Mouse (Mus musculus): ENCODE measurements around the gene Ccl7. TPM values are rescaled to one million over a fixed set of nuclear protein-coding genes. Genes with fewer than 3 reads are reported as not detected.

Ccl7 gene
- polyA plus RNA-seq, 1 experiment from 2014 or later, result 1.3 TPM

- Histone ChIP-seq H3K9ac (no peak overlapping the region), H3K4me2 (no peak overlapping the region), H3K9me3 (no peaks in the 10 kb centered on the region), H3K27ac (no peak overlapping the region), H3K4me1 (peaks cover 23% of the 10 kb centered on the region), H3K4me3 (no peak overlapping the region), H3K36me3 (no peaks in the 10 kb centered on the region), H3K27me3 (peaks cover 6% of the 10 kb centered on the region; the same call in 1 of the 2 replicates)
- no peak for ATAC-seq (ENCODE audit: insufficient number of reproducible peaks, insufficient read depth, low FRiP score, low TSS enrichment, low read depth)
- WGBS, result 91% methylated on average over 2 of the region's 2 CpGs
Observed at GRCm38 (mm10) chr11:82035857-82036256, 9.7 kb upstream of the Ccl7 start.

GRCm38 (mm10) chr11:82038535-82038934 lies 7.0 kb upstream of the Ccl7 start, which contains the start of gene Gm17268:
Gene Gm17268 (minus strand): TSS chr11:82038562.
- Histone ChIP-seq H3K4me1 (peaks cover 9% of the 10 kb centered on the region), H3K36me3 (no peaks in the 10 kb centered on the region), H3K27ac (no peak within 1 kb of the TSS), H3K27me3 (peaks cover 6% of the 10 kb centered on the region; the same call in 1 of the 2 replicates), H3K4me2 (no peak within 1 kb of the TSS), H3K4me3 (no peak within 1 kb of the TSS), H3K9me3 (no peaks in the 10 kb centered on the region), H3K9ac (0 out of 2 replicates have a peak within 1 kb of the TSS, but pooled peaks have one; percentile 32)
- WGBS, result 41% methylated on average over 2 of the region's 2 CpGs
- no peak for ATAC-seq (ENCODE audit: insufficient number of reproducible peaks, insufficient read depth, low FRiP score, low TSS enrichment, low read depth)

- peaks cover 5% of the 10 kb centered on the region for H3K4me1 ChIP-seq
- WGBS, result 62% methylated on average over 3 of the region's 3 CpGs
- no peak overlapping the region for H3K27ac ChIP-seq
- 0 out of 2 replicates have a peak overlapping the region, but pooled peaks have one; percentile 32 for H3K9ac ChIP-seq
- H3K36me3 ChIP-seq, result no peaks in the 10 kb centered on the region
- H3K27me3 ChIP-seq, result peaks cover 6% of the 10 kb centered on the region; the same call in 1 of the 2 replicates
- ATAC-seq (ENCODE audit: insufficient number of reproducible peaks, insufficient read depth, low FRiP score, low TSS enrichment, low read depth), result no peak
- H3K4me2 ChIP-seq, result no peak overlapping the region
- H3K9me3 ChIP-seq, result no peaks in the 10 kb centered on the region
- H3K4me3 ChIP-seq, result no peak overlapping the region
Observed at GRCm38 (mm10) chr11:82039132-82039660, 6.3 kb upstream of the Ccl7 start.

- 76% methylated on average over 4 of the region's 4 CpGs for WGBS
- no peaks in the 10 kb centered on the region for H3K9me3 ChIP-seq
- H3K4me3 ChIP-seq, result no peak overlapping the region
- no peak overlapping the region for H3K27ac ChIP-seq
- no peak overlapping the region for H3K4me2 ChIP-seq
- H3K9ac ChIP-seq, result no peak overlapping the region
- ATAC-seq (ENCODE audit: insufficient number of reproducible peaks, insufficient read depth, low FRiP score, low TSS enrichment, low read depth), result no peak
- peaks cover 6% of the 10 kb centered on the region; the same call in 1 of the 2 replicates for H3K27me3 ChIP-seq
- H3K36me3 ChIP-seq, result no peaks in the 10 kb centered on the region
- no peaks in the 10 kb centered on the region for H3K4me1 ChIP-seq
Observed at GRCm38 (mm10) chr11:82041671-82042080, 3.8 kb upstream of the Ccl7 start.

GRCm38 (mm10) chr11:82047746-82048415 lies 2.4 kb downstream of the Ccl7 start:
- no peak overlapping the region for H3K4me3 ChIP-seq
- no peak overlapping the region for H3K4me2 ChIP-seq
- H3K27ac ChIP-seq, result no peak overlapping the region
- no peaks in the 10 kb centered on the region for H3K9me3 ChIP-seq
- H3K36me3 ChIP-seq, result no peaks in the 10 kb centered on the region
- no peak for ATAC-seq (ENCODE audit: insufficient number of reproducible peaks, insufficient read depth, low FRiP score, low TSS enrichment, low read depth)
- no peak overlapping the region for H3K9ac ChIP-seq
- no peaks in the 10 kb centered on the region; the same call in 1 of the 2 replicates for H3K27me3 ChIP-seq
- 24% methylated on average over 6 of the region's 6 CpGs for WGBS
- 0 out of 2 replicates have a peak, but pooled peaks cover 2% of the 10 kb centered on the region for H3K4me1 ChIP-seq

GRCm38 (mm10) chr11:82053849-82054248 lies 8.3 kb downstream of the Ccl7 start:
- H3K4me3 ChIP-seq, result no peak overlapping the region
- H3K4me1 ChIP-seq, result no peaks in the 10 kb centered on the region
- H3K9me3 ChIP-seq, result no peaks in the 10 kb centered on the region
- H3K27me3 ChIP-seq, result no peaks in the 10 kb centered on the region
- no peaks in the 10 kb centered on the region for H3K36me3 ChIP-seq
- H3K4me2 ChIP-seq, result no peak overlapping the region
- H3K27ac ChIP-seq, result no peak overlapping the region
- H3K9ac ChIP-seq, result no peak overlapping the region
- WGBS, result 88% methylated on average over 7 of the region's 7 CpGs
- no peak for ATAC-seq (ENCODE audit: insufficient number of reproducible peaks, insufficient read depth, low FRiP score, low TSS enrichment, low read depth)

- Histone ChIP-seq H3K9me3 (no peaks in the 10 kb centered on the region), H3K4me3 (no peak within 1 kb of the TSS), H3K27ac (no peak within 1 kb of the TSS), H3K9ac (no peak within 1 kb of the TSS), H3K36me3 (no peaks in the 10 kb centered on the region), H3K27me3 (no peaks in the 10 kb centered on the region), H3K4me2 (no peak within 1 kb of the TSS), H3K4me1 (no peaks in the 10 kb centered on the region)
- 77% methylated on average over 6 of the region's 6 CpGs for WGBS
- no peak for ATAC-seq (ENCODE audit: insufficient number of reproducible peaks, insufficient read depth, low FRiP score, low TSS enrichment, low read depth)
Observed at GRCm38 (mm10) chr11:82057646-82058045, 12.1 kb downstream of the Ccl7 start, which contains the start of gene Ccl11. Gene Ccl11 (plus strand): TSS chr11:82057823.

- Histone ChIP-seq H3K9me3 (no peaks in the 10 kb centered on the region), H3K36me3 (no peaks in the 10 kb centered on the region), H3K4me2 (no peak overlapping the region), H3K4me3 (no peak overlapping the region), H3K9ac (no peak overlapping the region), H3K27me3 (no peaks in the 10 kb centered on the region), H3K27ac (no peak overlapping the region), H3K4me1 (no peaks in the 10 kb centered on the region)
- 20% methylated on average over 3 of the region's 3 CpGs for WGBS
- ATAC-seq (ENCODE audit: insufficient number of reproducible peaks, insufficient read depth, low FRiP score, low TSS enrichment, low read depth), result no peak
Observed at GRCm38 (mm10) chr11:82062226-82062625, 16.7 kb downstream of the Ccl7 start.

GRCm38 (mm10) chr11:82063454-82063853 lies 17.9 kb downstream of the Ccl7 start:
- H3K27me3 ChIP-seq, result no peaks in the 10 kb centered on the region
- ATAC-seq (ENCODE audit: insufficient number of reproducible peaks, insufficient read depth, low FRiP score, low TSS enrichment, low read depth), result no peak
- H3K27ac ChIP-seq, result no peak overlapping the region
- H3K4me3 ChIP-seq, result no peak overlapping the region
- 78% methylated on average over 2 of the region's 2 CpGs for WGBS
- H3K9me3 ChIP-seq, result no peaks in the 10 kb centered on the region
- H3K4me2 ChIP-seq, result no peak overlapping the region
- H3K36me3 ChIP-seq, result no peaks in the 10 kb centered on the region
- H3K9ac ChIP-seq, result no peak overlapping the region
- H3K4me1 ChIP-seq, result no peaks in the 10 kb centered on the region

GRCm38 (mm10) chr11:82066953-82067571 lies 21.6 kb downstream of the Ccl7 start:
- H3K36me3 ChIP-seq, result no peaks in the 10 kb centered on the region
- no peak for ATAC-seq (ENCODE audit: insufficient number of reproducible peaks, insufficient read depth, low FRiP score, low TSS enrichment, low read depth)
- H3K27me3 ChIP-seq, result no peaks in the 10 kb centered on the region
- H3K9ac ChIP-seq, result no peak overlapping the region
- 80% methylated on average over 7 of the region's 7 CpGs for WGBS
- H3K9me3 ChIP-seq, result no peaks in the 10 kb centered on the region
- H3K27ac ChIP-seq, result no peak overlapping the region
- H3K4me2 ChIP-seq, result no peak overlapping the region
- no peaks in the 10 kb centered on the region for H3K4me1 ChIP-seq
- H3K4me3 ChIP-seq, result no peak overlapping the region

- Histone ChIP-seq H3K4me3 (no peak overlapping the region), H3K27me3 (no peaks in the 10 kb centered on the region), H3K4me1 (no peaks in the 10 kb centered on the region), H3K9ac (no peak overlapping the region), H3K4me2 (no peak overlapping the region), H3K36me3 (no peaks in the 10 kb centered on the region), H3K9me3 (no peaks in the 10 kb centered on the region), H3K27ac (no peak overlapping the region)
- 78% methylated on average over 3 of the region's 3 CpGs for WGBS
- no peak for ATAC-seq (ENCODE audit: insufficient number of reproducible peaks, insufficient read depth, low FRiP score, low TSS enrichment, low read depth)
Observed at GRCm38 (mm10) chr11:82071076-82071475, 25.6 kb downstream of the Ccl7 start.

- Histone ChIP-seq H3K4me3 (no peak overlapping the region), H3K36me3 (no peaks in the 10 kb centered on the region), H3K4me2 (no peak overlapping the region), H3K4me1 (no peaks in the 10 kb centered on the region), H3K27ac (no peak overlapping the region), H3K27me3 (no peaks in the 10 kb centered on the region), H3K9ac (no peak overlapping the region), H3K9me3 (no peaks in the 10 kb centered on the region)
- WGBS, result 70% methylated on average over 1 of the region's 1 CpGs
- ATAC-seq (ENCODE audit: insufficient number of reproducible peaks, insufficient read depth, low FRiP score, low TSS enrichment, low read depth), result no peak
Observed at GRCm38 (mm10) chr11:82072374-82072773, 26.9 kb downstream of the Ccl7 start.
